Mouse (Mus musculus): ENCODE data around the gene Dstn.

Dstn gene

GRCm38 (mm10) chr2:143914760-143915599 is at the start of gene Dstn:
Gene Dstn (plus strand): TSS chr2:143915320.
- peak; percentile 97 for DNase-seq (ENCODE audit: low read depth, low spot score)

GRCm38 (mm10) chr2:143867326-143867725 is 47.8 kb upstream of the Dstn start:
- peak; percentile 93 for DNase-seq (ENCODE audit: low read depth, low spot score)

GRCm38 (mm10) chr2:143870936-143871688 is 44.0 kb upstream of the Dstn start:
- no peak for DNase-seq (ENCODE audit: low read depth, low spot score)

GRCm38 (mm10) chr2:143876026-143876425 is 39.1 kb upstream of the Dstn start:
- no peak for DNase-seq (ENCODE audit: low read depth, low spot score)

- no peak for DNase-seq (ENCODE audit: low read depth, low spot score)
Measured at GRCm38 (mm10) chr2:143876929-143877632, 38.0 kb upstream of the Dstn start.

- no peak for DNase-seq (ENCODE audit: low read depth, low spot score)
Measured at GRCm38 (mm10) chr2:143879311-143879710, 35.8 kb upstream of the Dstn start.

- no peak for DNase-seq (ENCODE audit: low read depth, low spot score)
Measured at GRCm38 (mm10) chr2:143882002-143882401, 33.1 kb upstream of the Dstn start.

- no peak for DNase-seq (ENCODE audit: low read depth, low spot score)
Measured at GRCm38 (mm10) chr2:143882606-143883288, 32.4 kb upstream of the Dstn start.

- DNase-seq (ENCODE audit: low read depth, low spot score), result no peak
Measured at GRCm38 (mm10) chr2:143889131-143889859, 25.8 kb upstream of the Dstn start.

- no peak for DNase-seq (ENCODE audit: low read depth, low spot score)
Measured at GRCm38 (mm10) chr2:143889860-143890433, 25.2 kb upstream of the Dstn start.

GRCm38 (mm10) chr2:143891302-143892048 is 23.6 kb upstream of the Dstn start:
- no peak for DNase-seq (ENCODE audit: low read depth, low spot score)

- no peak for DNase-seq (ENCODE audit: low read depth, low spot score)
Measured at GRCm38 (mm10) chr2:143899470-143900220, 15.5 kb upstream of the Dstn start.

GRCm38 (mm10) chr2:143900821-143901351 is 14.2 kb upstream of the Dstn start:
- no peak for DNase-seq (ENCODE audit: low read depth, low spot score)

- DNase-seq (ENCODE audit: low read depth, low spot score), result peak; percentile 75
Measured at GRCm38 (mm10) chr2:143903376-143904045, 11.6 kb upstream of the Dstn start.

GRCm38 (mm10) chr2:143904896-143905295 is 10.2 kb upstream of the Dstn start:
- peak; percentile 71 for DNase-seq (ENCODE audit: low read depth, low spot score)

GRCm38 (mm10) chr2:143909230-143909629 is 5.9 kb upstream of the Dstn start:
- peak; percentile 66 for DNase-seq (ENCODE audit: low read depth, low spot score)

GRCm38 (mm10) chr2:143912199-143912598 is 2.9 kb upstream of the Dstn start:
- no peak for DNase-seq (ENCODE audit: low read depth, low spot score)

- no peak for DNase-seq (ENCODE audit: low read depth, low spot score)
Measured at GRCm38 (mm10) chr2:143914221-143914620, 899 bp upstream of the Dstn start.

Measured in 3T3-L1 (cell line).